Mouse (Mus musculus) kidney, postnatal 10 days (tissue): ENCODE results near the gene Wdr59.

ENCODE experiments used
- DNase-seq: peaks from one replicate; pipeline ENCODE4 v3.0.0; 2021; ENCODE audit warnings: mixed read lengths

Gene Wdr59

DNA sequence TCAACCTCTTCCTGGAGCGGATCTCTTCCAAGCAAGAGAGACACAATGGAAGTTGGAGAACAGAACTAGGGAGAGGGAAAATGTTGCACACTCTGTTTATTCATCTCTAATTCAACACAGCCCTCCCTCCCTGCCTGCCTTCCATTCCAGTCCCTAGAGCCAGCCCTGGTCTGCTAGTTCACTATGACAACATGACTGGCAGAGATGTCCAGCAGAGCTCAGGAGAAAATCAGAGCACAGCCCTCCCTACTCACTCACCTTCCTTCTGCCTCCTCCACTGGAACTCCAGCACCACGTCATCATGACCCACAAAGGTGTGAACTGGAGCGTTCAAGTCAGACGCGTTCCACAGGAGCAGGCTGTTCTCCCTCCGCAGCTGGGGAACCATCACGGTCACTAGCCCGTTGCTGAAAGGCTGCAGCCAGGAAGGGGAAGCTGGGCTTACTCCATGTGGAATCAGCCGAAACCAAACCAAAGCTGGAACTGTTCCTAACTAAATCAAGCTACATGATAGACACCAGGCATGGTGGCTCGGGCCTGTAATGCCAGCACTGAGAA, 31.8 kb downstream of the Wdr59 start:
- peak; percentile 28 for DNase-seq

DNA sequence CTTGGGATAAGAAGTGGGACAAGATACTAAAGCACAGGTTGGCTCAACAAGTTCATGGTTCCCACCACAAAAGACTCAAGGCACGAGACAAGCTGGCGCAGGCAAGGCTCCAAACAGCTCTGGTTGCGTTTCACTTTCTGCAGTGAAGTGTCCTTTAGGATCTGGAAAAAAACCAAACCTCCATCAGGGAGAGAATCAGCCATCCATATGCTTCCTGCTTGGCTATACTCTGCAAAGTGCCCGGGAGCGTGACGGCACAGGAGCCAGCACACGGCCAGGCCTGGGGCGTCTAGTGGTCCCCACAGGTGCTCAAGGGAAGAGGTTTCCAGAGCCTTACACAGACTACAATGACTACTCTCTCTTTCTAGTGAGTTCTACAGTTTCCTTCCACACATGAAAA, 41.2 kb downstream of the Wdr59 start:
- DNase-seq, result no peak

DNA sequence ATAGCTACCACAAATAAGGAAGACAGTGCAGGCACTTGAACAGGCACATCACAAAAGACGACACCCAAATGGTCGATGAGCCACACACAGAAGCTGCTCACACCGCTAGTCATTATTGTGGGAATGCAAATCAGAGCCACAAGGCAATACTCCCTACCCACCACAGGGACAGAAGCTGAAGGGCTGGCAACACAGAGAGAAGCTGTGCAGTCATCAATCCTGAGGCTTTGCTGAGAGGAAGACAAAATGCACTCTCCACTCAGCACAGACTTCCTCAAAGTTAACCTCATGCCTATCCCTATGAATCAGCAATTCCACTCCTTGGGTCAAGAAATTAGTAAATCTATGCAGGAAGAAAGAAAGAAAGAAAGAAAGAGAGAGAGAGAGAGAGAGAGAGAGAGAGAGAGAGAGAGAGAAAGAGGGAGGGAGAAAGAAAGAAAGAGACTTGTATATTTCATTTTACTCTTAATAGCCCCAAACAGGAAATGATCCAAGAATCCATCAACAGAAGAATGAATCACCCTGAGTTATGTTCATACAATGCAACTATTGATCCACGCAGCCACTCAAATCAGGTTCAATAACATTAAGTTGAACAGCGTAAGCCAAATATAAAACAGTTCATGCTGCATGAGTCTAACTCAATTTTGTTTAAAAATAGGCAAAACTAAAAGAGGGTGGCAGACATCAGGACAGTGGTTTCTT, 44.0 kb downstream of the Wdr59 start:
- DNase-seq, result no peak

DNA sequence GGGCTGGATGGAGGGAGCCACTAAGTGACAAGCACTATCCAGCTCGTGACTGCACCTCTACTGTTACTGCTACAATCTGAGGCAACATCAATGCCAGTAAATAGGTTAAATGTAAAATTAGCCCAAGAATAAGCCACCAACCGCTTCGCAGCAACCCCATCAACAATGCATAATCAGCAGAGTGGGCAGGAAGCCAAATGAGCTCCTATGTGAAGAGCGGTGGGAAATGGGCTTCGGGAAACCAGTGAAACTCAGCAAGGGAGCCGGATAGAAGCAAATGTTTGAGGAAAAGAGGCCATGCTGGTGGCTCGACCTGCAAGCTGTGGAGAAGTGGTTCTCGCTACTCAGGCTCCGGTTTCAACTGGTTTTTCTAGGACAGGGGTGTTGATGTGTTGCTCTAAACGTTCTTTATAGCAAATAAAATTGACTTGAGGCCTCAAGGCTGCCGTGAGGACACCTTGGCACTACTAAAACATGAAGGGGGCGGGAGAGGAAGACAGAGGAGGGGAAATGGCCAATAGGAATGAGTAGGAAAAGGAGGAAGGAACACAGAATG, 50.3 kb downstream of the Wdr59 start:
- peak; percentile 37 for DNase-seq

DNA sequence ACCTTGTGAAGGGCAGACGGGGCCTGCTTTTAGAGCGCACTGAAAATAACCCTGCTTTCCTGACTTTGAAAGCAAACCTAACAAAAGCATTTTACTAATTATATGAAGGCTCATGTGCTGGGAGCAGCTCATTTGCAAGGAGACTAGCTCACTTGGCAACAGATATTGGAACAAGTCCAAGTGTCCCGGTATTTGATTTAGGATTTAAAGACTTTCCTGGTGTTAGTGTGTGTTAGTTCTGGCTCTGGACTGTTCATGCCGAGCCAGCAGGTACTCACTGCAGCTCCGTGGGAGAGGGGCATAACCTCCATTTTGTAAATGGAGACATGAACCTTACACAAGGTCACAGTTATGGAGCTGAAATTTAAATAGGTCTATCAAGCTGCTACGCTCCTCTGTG, 52.9 kb downstream of the Wdr59 start:
- DNase-seq, result peak; percentile 37

DNA sequence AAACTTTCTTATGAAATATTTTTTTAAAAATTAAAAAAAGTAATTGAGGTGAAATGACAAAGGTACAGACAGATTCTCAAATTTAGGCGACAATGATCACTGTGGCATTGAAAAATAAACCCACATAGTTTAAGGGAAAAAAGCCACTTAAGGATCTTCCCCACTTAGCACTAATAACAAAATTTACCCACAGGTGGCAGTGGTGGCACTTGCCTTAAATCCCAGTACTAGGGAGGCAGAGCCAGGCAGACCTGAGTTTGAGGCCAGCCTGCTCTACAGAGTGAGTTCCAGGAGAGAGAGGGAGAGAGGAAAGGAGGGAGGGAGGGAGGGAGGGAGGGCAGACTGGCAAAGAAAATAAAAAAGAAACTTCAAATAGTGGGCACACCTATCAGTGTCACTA, 56.6 kb downstream of the Wdr59 start:
- no peak for DNase-seq

DNA sequence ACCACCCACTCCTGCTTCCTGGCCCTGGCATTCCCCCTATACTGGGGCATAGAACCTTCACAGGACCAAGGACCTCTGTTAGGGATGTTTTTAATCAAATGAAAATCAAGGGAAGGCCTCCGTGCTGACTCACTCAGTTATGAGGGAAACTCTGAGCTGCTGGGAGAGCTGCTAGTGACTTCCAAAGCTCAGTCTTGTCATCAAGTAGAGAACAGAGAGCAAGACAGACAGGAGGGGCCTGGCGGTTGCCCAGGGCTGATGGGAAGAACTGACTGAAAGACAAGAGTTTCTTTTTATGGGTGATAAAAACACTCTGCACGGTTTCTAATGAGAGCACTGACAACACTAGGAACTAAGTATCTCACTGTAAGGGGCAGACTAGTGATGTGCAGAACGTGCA, 57.4 kb downstream of the Wdr59 start:
- no peak for DNase-seq

DNA sequence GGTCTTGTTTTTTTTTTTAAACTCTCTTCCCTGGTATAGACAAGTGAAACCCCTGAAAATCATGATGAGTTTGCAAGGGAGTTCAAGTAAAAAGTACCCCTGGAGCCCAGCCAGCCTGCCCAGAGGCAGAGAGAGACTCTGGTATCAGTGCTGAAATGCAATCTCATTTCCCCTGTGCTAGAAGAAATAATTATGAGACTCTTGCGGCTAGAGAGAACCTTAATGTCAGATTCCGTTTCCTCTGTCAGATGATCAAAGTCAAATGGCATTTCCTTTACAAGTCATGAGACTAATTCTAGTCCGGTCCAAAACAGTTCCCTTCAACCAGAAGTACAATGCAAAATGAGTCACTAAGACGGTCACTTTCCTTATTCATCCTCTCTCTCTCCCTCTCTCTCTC, 72.2 kb downstream of the Wdr59 start:
- DNase-seq, result peak; percentile 62

DNA sequence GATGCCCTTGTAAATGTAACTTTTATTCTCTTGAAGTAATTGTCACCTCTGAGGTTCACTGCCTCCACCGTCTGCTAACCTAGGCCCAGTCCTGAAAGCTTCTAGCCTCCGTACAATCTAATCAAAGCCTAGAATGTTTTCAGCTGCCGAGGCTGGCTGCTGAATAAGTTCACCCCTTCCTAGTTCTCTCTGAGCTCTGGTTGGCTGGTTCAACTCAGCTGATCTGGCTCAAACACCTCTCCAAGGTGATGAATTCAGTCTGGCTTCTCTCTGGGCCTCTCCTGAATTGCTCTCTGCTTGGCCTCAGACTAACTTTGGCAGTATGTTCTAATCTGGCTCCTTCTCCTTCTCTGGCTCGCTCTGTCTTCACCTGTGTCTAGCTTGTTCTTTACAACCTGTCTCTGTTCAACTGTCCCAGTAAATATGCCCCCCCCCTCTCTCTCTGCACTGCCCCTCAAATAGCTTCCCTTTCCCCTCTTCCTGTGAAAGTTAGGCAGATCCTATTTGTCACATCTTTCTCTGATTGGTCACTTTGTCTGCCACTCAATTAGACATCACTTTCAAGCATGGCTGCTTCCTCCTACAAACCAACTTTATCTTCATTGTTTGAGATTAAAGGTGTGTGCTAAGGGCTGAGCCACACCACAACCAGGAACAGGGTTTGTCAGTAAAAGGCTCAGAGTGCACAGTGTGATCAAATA, 75.8 kb downstream of the Wdr59 start:
- DNase-seq, result no peak

DNA sequence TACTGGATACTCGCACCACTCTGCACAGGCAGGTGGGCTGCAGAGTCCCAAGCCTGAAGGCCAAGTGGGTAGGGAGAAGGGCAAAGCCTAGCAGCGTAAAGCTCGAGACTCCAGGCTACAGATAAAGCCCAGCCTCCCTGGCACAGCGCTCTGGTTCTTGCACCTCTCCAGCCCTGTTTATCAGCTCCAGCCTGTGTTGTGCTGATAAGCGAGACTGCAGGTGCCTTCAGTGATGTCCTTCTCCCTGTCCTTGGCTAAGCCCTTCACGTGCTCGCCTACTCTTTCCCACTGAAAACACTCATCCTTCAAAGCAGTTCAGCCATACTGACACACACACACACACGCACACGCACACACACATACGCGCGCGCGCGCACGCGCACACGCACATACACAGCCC, 76.3 kb downstream of the Wdr59 start:
- DNase-seq, result no peak

DNA sequence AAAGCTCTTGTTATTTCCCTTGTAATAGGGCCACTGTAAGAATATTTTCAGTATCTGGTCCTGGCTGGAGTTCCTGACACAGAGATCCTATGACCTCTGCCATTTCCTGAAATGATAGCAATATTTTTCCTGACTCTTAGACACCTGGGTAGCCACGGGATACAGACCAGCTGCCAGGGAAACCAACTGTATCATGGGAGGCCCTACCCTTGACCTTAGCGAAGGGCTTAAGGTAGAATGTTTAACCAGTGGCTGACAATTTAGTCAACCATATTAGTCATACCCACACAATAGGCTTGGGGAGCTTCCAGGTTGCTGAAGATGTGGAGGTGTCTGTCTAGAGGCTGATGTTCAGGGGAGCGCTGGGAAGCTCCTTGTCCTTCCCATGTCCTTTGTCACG, 77.6 kb downstream of the Wdr59 start:
- DNase-seq, result no peak

DNA sequence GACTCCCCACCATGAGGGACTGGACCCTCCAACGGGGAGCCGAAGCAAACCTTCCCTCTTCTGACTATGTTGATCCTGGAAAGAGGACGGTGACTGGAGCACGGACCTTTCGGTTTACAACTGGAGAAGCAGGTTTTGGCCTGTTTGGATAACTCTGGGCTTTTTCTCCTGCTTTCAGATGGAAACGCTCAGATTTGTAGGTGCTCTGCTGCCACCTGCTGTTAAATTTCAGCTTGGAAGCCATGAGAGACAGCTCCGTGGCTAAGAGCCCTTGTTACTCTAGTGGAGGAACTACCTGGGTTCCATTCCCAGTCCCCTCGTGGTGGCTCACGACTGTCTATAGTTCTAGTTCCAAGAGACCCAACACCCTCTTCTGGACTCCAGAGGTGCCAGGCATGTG, 82.7 kb downstream of the Wdr59 start:
- DNase-seq, result peak; percentile 86

DNA sequence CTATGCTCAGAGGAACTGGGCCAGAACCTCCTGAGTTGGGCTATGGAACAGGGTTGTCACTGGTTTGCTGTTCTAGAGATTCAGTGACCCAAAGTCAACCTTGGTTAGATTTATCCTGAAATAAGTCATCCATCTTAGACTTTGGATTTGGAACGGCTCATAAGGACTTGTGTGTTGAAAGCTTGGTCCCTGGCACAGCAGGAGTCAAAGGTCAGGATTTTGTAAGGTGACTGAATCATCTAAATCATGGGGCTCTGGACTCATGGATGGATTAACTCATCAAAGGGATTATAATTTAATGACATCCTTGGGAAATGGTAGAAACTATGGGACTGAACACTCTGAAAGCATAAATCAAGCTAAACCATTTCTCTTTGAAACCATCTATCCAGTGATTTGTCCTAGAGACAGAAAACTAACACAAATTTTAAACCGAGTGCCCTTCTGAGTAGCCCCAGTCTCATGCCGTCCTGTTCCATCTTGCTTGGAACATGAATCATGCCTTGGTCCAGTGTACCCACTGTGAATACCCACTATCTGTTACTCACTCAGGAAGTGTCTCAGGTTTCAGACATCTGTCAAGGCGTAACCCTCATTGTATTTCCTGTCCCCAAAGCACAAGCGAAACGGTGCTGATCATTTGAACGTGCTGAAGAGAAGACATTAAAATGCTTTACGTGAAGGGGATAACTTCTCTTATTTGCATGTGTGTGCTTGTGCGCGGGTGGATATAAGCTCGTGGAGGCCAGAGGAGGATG, 86.6 kb downstream of the Wdr59 start:
- no peak for DNase-seq

DNA sequence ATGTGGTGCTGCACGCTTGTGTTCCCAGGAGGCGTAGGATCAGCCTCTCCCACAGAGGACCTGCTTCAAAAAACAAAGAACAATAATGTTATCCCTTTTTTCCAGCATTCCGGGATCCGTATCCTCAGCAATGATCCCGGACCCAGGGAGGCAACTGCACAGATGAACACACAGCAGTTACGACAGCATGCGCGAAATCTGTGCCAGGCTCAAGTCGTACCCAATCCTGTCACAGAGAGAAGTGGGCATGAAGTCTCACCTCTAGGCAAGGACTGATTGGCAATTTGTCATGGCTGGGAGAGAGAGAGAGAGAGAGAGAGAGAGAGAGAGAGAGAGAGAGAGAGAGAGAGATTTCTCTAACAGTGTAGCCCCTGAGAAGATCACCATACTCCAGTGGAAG, 97.2 kb downstream of the Wdr59 start:
- no peak for DNase-seq

DNA sequence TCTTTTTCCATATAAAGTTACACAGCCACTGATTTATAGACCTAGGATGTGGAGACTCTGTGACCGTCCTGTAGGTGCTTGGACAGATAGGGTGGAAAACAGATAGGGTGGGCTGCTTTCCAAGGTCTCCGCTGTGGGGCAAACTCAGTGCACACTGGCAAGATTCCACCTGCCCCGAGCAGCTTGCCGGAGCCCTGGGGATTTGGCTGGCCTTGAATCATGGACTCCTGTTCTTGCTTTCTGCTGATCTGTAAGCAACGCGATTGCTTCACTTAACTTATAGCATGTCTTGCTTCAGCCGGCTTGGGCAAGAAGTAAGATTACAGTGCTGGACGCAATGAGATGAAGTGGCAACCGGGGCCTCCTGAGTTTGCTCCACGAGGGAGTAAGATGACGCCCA, 97.7 kb downstream of the Wdr59 start:
- DNase-seq, result no peak

DNA sequence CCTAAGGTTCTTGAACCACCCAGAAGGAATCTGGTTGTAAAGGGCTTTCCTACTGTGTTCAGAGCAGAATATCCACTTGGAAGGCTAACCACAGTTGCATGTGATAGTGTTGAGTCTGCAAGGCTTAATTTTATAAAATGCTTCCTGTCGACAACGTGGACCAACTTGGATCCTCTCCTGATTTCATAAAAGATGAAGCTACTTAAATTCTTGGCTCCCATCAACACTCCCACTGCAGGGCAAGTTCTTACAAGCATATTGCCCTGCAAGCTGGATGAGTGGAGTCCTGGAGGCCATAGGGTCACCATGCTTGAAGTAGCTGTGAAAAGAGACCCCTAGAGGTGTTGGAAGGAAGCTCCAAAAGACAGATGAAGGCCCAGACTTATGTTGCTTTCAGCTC, 99.3 kb downstream of the Wdr59 start:
- no peak for DNase-seq

DNA sequence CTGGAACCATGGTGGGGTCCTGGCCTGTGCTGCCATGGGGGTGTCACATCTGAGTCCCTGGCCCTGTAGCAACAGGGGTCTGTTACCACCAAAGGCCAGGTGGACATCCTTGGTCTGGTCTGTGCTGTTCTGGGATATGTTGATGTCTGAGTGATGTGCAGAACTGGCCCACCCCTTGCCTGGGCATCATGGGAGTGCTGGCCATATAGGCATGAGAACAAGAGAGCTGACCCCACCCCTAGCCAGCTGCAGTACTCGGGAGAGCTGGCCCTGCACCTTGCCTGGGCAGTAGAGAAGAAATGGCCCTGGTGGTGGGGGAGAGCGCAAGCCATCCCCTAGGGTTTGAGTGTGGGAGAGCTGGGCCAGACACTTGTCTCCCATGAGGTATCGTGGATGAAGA, 102.7 kb downstream of the Wdr59 start:
- no peak for DNase-seq

DNA sequence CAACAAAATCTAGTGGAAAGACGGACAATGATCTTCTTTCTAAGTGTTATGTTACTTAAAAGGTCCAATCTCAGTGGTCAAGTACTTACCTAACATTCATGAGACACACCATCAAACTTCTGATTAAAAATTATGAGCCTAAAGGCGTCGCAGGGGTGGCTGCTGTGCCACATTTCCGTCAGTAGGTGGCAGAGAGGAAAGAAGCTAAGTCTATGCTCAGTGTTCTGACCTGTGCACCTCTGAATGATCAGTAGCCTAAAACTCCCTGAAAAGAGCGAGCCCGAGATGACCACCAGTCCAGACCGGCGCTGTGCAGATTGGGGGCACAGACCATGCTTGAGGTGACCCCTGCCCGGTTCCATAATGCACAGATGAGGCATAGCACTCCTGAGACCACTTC, 103.3 kb downstream of the Wdr59 start:
- peak; percentile 53 for DNase-seq

DNA sequence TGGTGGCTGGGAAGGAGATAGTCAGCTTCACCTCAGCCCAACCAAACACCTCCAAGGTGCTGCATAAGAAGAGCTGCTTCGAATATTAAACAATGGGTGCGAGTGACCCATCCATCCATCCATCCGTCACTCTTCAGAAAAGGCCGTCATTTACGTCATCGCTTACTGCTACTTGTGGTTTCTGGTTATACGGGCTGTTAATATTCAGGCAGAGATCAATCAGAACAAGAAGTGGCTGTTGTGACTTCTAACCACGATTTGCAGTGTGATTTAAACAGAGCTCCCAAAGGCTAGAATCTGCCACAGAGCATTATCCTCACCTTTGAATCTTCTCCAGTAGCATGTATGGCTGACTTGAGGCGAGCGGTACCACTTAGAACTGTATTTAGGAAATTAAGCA, 104.7 kb downstream of the Wdr59 start:
- no peak for DNase-seq

DNA sequence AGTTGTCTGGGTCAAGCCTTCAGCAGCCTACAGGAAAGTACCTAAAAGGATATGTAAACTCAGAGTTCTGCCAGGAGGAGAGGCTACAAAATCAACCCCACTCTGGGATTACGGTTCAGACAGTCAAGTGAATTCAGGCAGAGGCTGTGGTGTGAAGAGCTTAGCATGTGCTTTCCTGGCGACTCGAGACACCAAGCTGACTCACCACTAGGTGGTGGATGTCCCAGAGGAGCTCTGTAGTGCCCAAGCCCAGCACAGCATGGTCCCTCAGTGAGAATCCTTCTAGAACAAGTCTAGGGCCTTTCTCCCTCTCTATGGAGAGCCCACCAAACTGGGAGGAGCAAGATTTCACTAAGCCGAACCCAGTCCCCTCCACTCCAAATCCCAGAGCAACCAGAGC, 118.5 kb downstream of the Wdr59 start:
- peak; percentile 43 for DNase-seq
